Mouse (Mus musculus): ENCODE measurements around the gene Gm10271. TPM values are rescaled to one million over a fixed set of nuclear protein-coding genes. Genes with fewer than 3 reads are reported as not detected.

Gm10271 gene
- polyA plus RNA-seq, 1 experiment from 2014 or later = not detected

GRCm38 (mm10) chr10:116950886-116951285 lies 21.5 kb downstream of the Gm10271 start:
- ATAC-seq (replicated peaks; ENCODE audit: insufficient number of reproducible peaks, low FRiP score, low TSS enrichment) = no peak
- Histone ChIP-seq H3K36me3 (ENCODE audit: control insufficient read depth, insufficient read depth, low read length) (no peaks in the 10 kb centered on the region), H3K4me2 (peak overlapping the region; percentile 72), H3K27ac (ENCODE audit: low read depth, low read length) (no peak overlapping the region), H3K9ac (ENCODE audit: low read depth, low read length) (no peak overlapping the region), H3K4me1 (ENCODE audit: control insufficient read depth, insufficient read depth, low read length) (peaks cover 14% of the 10 kb centered on the region), H3K27me3 (ENCODE audit: control insufficient read depth, insufficient read depth, low read length) (no peaks in the 10 kb centered on the region), H3K4me3 (ENCODE audit: low read depth, low read length) (peak overlapping the region; percentile 83), H3K9me3 (replicated peaks; ENCODE audit: control insufficient read depth, low read length) (0 out of 2 replicates have a peak, but pooled peaks cover 2% of the 10 kb centered on the region)
- 29% methylated on average over 5 of the region's 5 CpGs for WGBS (ENCODE audit: insufficient replicate concordance)

GRCm38 (mm10) chr10:116950009-116950769 lies 22.2 kb downstream of the Gm10271 start, which contains the start of gene Rab3ip:
Rab3ip (minus strand) TSS chr10:116950769.
- peak within 1 kb of the TSS; percentile 78 for H3K9ac ChIP-seq (ENCODE audit: low read depth, low read length)
- H3K4me1 ChIP-seq (ENCODE audit: control insufficient read depth, insufficient read depth, low read length) = peaks cover 20% of the 10 kb centered on the region
- under 1% methylated on average over 54 of the region's 103 CpGs for WGBS (ENCODE audit: insufficient replicate concordance)
- H3K4me2 ChIP-seq = peak within 1 kb of the TSS; percentile 72
- H3K27me3 ChIP-seq (ENCODE audit: control insufficient read depth, insufficient read depth, low read length) = no peaks in the 10 kb centered on the region
- no peaks in the 10 kb centered on the region for H3K9me3 ChIP-seq (replicated peaks; ENCODE audit: control insufficient read depth, low read length)
- no peaks in the 10 kb centered on the region for H3K36me3 ChIP-seq (ENCODE audit: control insufficient read depth, insufficient read depth, low read length)
- peak within 1 kb of the TSS; percentile 89 for H3K27ac ChIP-seq (ENCODE audit: low read depth, low read length)
- ATAC-seq (replicated peaks; ENCODE audit: insufficient number of reproducible peaks, low FRiP score, low TSS enrichment) = peak; percentile 93
- peak within 1 kb of the TSS; percentile 83 for H3K4me3 ChIP-seq (ENCODE audit: low read depth, low read length)

GRCm38 (mm10) chr10:116949111-116950008 lies 23.0 kb downstream of the Gm10271 start:
- H3K4me1 ChIP-seq (ENCODE audit: control insufficient read depth, insufficient read depth, low read length) = peaks cover 24% of the 10 kb centered on the region
- peak overlapping the region; percentile 83 for H3K4me3 ChIP-seq (ENCODE audit: low read depth, low read length)
- H3K27me3 ChIP-seq (ENCODE audit: control insufficient read depth, insufficient read depth, low read length) = no peaks in the 10 kb centered on the region
- no peaks in the 10 kb centered on the region for H3K36me3 ChIP-seq (ENCODE audit: control insufficient read depth, insufficient read depth, low read length)
- H3K9me3 ChIP-seq (replicated peaks; ENCODE audit: control insufficient read depth, low read length) = no peaks in the 10 kb centered on the region
- peak overlapping the region; percentile 72 for H3K4me2 ChIP-seq
- peak overlapping the region; percentile 89 for H3K27ac ChIP-seq (ENCODE audit: low read depth, low read length)
- peak overlapping the region; percentile 78 for H3K9ac ChIP-seq (ENCODE audit: low read depth, low read length)
- WGBS (ENCODE audit: insufficient replicate concordance) = 5% methylated on average over 39 of the region's 44 CpGs
- ATAC-seq (replicated peaks; ENCODE audit: insufficient number of reproducible peaks, low FRiP score, low TSS enrichment) = no peak; the same call in 1 of the 2 replicates

- H3K36me3 ChIP-seq (ENCODE audit: control insufficient read depth, insufficient read depth, low read length) = no peaks in the 10 kb centered on the region
- no peak overlapping the region for H3K27ac ChIP-seq (ENCODE audit: low read depth, low read length)
- H3K9ac ChIP-seq (ENCODE audit: low read depth, low read length) = no peak overlapping the region
- H3K4me3 ChIP-seq (ENCODE audit: low read depth, low read length) = peak overlapping the region; percentile 83
- ATAC-seq (replicated peaks; ENCODE audit: insufficient number of reproducible peaks, low FRiP score, low TSS enrichment) = no peak
- peaks cover 24% of the 10 kb centered on the region for H3K4me1 ChIP-seq (ENCODE audit: control insufficient read depth, insufficient read depth, low read length)
- H3K9me3 ChIP-seq (replicated peaks; ENCODE audit: control insufficient read depth, low read length) = no peaks in the 10 kb centered on the region
- peak overlapping the region; percentile 72 for H3K4me2 ChIP-seq
- H3K27me3 ChIP-seq (ENCODE audit: control insufficient read depth, insufficient read depth, low read length) = no peaks in the 10 kb centered on the region
- 78% methylated on average over 9 of the region's 9 CpGs for WGBS (ENCODE audit: insufficient replicate concordance)
Observed at GRCm38 (mm10) chr10:116948414-116948813, 24.0 kb downstream of the Gm10271 start.

- Histone ChIP-seq H3K36me3 (ENCODE audit: control insufficient read depth, insufficient read depth, low read length) (peaks cover 8% of the 10 kb centered on the region; the same call in 1 of the 2 replicates), H3K4me1 (ENCODE audit: control insufficient read depth, insufficient read depth, low read length) (peaks cover 22% of the 10 kb centered on the region), H3K27ac (ENCODE audit: low read depth, low read length) (peak overlapping the region; percentile 86), H3K27me3 (ENCODE audit: control insufficient read depth, insufficient read depth, low read length) (no peaks in the 10 kb centered on the region), H3K4me3 (ENCODE audit: low read depth, low read length) (no peak overlapping the region), H3K9me3 (replicated peaks; ENCODE audit: control insufficient read depth, low read length) (0 out of 2 replicates have a peak, but pooled peaks cover 5% of the 10 kb centered on the region), H3K4me2 (peak overlapping the region; percentile 46), H3K9ac (ENCODE audit: low read depth, low read length) (peak overlapping the region; percentile 52)
- no peak for ATAC-seq (replicated peaks; ENCODE audit: insufficient number of reproducible peaks, low FRiP score, low TSS enrichment)
- 40% methylated on average over 10 of the region's 10 CpGs for WGBS (ENCODE audit: insufficient replicate concordance)
Observed at GRCm38 (mm10) chr10:116944940-116945339, 27.5 kb downstream of the Gm10271 start.

DNA sequence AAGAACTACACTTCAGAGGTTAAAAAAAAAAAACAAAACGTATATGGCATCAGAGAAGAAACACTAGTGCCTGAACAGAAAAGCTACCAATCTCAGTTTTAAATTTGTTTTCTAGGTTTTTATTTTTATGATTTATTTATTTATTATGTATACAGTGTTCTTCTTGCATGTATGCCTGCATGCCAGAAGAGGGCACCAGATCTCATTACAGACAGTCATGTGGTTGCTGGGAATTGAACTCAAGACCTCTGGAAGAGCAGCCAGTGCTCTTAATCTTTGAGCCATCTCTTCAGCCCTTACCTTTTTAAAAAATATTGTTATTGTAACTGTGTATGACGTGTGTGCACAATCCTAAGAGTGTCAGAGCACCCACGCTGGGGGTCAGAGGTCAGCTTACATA lies 28.3 kb downstream of the Gm10271 start:
- H3K9me3 ChIP-seq (replicated peaks; ENCODE audit: control insufficient read depth, low read length) = 0 out of 2 replicates have a peak, but pooled peaks cover 5% of the 10 kb centered on the region
- no peak overlapping the region for H3K4me3 ChIP-seq (ENCODE audit: low read depth, low read length)
- no peak for ATAC-seq (replicated peaks; ENCODE audit: insufficient number of reproducible peaks, low FRiP score, low TSS enrichment)
- H3K36me3 ChIP-seq (ENCODE audit: control insufficient read depth, insufficient read depth, low read length) = peaks cover 9% of the 10 kb centered on the region; the same call in 1 of the 2 replicates
- no peaks in the 10 kb centered on the region for H3K27me3 ChIP-seq (ENCODE audit: control insufficient read depth, insufficient read depth, low read length)
- no peak overlapping the region for H3K9ac ChIP-seq (ENCODE audit: low read depth, low read length)
- H3K27ac ChIP-seq (ENCODE audit: low read depth, low read length) = no peak overlapping the region
- 85% methylated on average over 3 of the region's 3 CpGs for WGBS (ENCODE audit: insufficient replicate concordance)
- peaks cover 22% of the 10 kb centered on the region for H3K4me1 ChIP-seq (ENCODE audit: control insufficient read depth, insufficient read depth, low read length)
- no peak overlapping the region for H3K4me2 ChIP-seq

GRCm38 (mm10) chr10:116943025-116943424 lies 29.4 kb downstream of the Gm10271 start:
- Histone ChIP-seq H3K4me1 (ENCODE audit: control insufficient read depth, insufficient read depth, low read length) (peaks cover 18% of the 10 kb centered on the region), H3K4me3 (ENCODE audit: low read depth, low read length) (no peak overlapping the region), H3K9ac (ENCODE audit: low read depth, low read length) (no peak overlapping the region), H3K27me3 (ENCODE audit: control insufficient read depth, insufficient read depth, low read length) (no peaks in the 10 kb centered on the region), H3K9me3 (replicated peaks; ENCODE audit: control insufficient read depth, low read length) (0 out of 2 replicates have a peak, but pooled peaks cover 5% of the 10 kb centered on the region), H3K4me2 (no peak overlapping the region), H3K36me3 (ENCODE audit: control insufficient read depth, insufficient read depth, low read length) (peaks cover 13% of the 10 kb centered on the region), H3K27ac (ENCODE audit: low read depth, low read length) (no peak overlapping the region)
- WGBS (ENCODE audit: insufficient replicate concordance) = 90% methylated on average over 6 of the region's 6 CpGs
- ATAC-seq (replicated peaks; ENCODE audit: insufficient number of reproducible peaks, low FRiP score, low TSS enrichment) = no peak

DNA sequence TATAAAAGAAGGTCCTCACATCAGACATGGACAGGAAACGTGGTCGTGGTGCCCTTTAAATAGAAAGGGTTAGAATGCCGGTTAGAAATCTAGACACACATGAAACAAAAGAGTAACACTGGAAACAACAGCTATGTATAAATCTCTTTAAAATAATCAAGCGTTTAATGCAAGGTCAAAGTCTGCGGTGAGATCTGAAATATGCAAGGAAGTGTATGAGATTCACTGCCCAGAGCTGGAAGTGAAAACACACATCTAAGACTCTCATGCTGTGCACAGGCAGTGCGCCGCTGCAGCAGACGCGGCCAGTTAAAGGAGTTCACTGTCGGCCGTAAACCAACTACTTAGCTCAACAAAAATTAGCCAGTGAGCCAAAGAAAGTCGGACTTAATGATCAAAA lies 37.4 kb downstream of the Gm10271 start:
- Histone ChIP-seq H3K4me3 (ENCODE audit: low read depth, low read length) (no peak overlapping the region), H3K36me3 (ENCODE audit: control insufficient read depth, insufficient read depth, low read length) (peaks cover 23% of the 10 kb centered on the region), H3K4me1 (ENCODE audit: control insufficient read depth, insufficient read depth, low read length) (no peaks in the 10 kb centered on the region), H3K4me2 (no peak overlapping the region), H3K9me3 (replicated peaks; ENCODE audit: control insufficient read depth, low read length) (no peaks in the 10 kb centered on the region), H3K27ac (ENCODE audit: low read depth, low read length) (no peak overlapping the region), H3K9ac (ENCODE audit: low read depth, low read length) (no peak overlapping the region), H3K27me3 (ENCODE audit: control insufficient read depth, insufficient read depth, low read length) (no peaks in the 10 kb centered on the region)
- no peak for ATAC-seq (replicated peaks; ENCODE audit: insufficient number of reproducible peaks, low FRiP score, low TSS enrichment)
- WGBS (ENCODE audit: insufficient replicate concordance) = 87% methylated on average over 12 of the region's 12 CpGs

Data from heart, embryonic 11.5 days (tissue).